Mouse (Mus musculus) skeletal muscle tissue, adult 2 months (tissue): Measurements from ENCODE around the gene Pear1.
A peak's percentile ranks its signal among the peaks of the same experiment; 100 is the strongest.

Experiments
- DNase-seq: peaks from one replicate; pipeline ENCODE4 v3.0.0-alpha.2; 2012; ENCODE audit warnings: low read depth, low spot score

Gene Pear1

DNA sequence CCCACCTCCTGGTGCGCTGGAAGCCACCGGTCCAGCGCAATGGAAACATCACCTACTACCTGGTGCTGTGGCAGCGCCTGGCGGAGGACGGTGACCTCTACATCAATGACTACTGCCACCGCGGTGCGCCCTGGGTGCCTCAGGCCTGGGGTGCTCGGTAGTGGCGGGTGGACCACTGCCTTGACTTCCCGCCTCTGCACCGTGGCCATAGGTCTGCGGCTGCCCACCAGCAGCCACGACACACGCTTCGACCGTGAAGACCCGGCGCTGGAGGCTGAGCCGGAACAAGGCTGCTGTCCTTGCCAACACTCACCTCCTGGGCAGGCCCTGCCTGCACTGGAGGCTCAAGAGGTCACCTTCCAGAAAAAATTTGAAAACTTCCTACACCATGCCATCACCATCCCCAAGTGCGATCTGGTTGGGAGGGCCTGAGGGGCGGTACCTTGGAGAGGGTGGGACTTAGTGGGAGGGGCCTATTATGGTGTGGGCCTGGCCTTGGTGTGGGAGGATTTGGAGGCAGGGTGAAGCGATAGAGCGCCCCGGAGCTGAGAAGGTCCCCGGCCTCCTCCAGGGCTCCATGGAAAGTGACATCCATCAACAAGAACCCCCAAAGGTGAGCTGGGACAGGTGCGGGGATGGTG is 14.7 kb downstream of the Pear1 start:
- DNase-seq, result no peak

DNA sequence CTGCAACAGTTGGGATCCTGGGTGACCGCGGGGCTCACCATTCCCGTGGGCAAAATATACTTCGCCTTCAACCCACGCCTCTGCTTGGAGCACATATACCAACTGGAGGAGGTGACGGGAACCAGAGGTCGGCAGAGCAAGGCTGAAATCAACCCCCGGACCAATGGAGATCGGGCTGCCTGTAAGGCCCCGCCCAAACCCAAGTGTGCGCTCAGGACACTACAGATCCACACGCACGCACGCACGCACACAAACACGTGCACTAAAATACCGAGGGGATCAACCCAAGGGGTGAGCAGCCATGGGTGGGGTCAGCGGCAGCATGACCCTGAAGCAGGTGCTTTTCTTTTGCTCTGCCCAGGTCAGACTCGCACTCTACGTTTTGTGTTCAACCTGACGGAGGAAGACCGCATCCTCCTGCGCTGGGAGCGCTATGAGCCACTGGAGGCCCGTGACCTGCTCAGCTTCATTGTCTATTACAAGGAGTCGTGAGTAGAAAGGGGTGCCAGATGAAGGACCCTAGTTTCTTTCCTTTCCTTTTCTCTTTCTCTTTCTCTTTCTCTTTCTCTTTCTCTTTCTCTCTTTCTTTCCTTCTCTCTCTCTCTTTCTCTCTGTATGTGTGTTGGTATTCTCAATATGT is 19.9 kb downstream of the Pear1 start:
- no peak for DNase-seq

DNA sequence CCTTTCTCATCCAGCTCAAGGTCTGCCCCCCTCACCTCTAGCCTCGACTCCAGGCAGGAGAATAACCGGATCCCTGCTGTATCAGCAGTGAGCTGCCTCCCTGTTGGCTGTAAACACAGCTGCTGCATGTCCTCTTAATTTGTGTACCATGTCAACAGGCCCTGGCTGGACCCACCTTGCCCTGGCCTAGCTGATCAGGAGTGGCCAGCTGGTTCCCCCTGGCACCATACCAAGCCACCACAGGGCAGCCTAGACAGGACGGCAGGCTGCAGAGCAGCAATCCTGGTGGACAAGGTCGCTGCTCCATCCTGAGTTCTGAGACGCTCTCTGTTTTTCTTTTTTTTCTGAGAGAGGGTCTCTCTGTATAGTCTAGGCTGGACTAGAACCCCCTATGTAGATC is 22.4 kb downstream of the Pear1 start:
- no peak for DNase-seq

DNA sequence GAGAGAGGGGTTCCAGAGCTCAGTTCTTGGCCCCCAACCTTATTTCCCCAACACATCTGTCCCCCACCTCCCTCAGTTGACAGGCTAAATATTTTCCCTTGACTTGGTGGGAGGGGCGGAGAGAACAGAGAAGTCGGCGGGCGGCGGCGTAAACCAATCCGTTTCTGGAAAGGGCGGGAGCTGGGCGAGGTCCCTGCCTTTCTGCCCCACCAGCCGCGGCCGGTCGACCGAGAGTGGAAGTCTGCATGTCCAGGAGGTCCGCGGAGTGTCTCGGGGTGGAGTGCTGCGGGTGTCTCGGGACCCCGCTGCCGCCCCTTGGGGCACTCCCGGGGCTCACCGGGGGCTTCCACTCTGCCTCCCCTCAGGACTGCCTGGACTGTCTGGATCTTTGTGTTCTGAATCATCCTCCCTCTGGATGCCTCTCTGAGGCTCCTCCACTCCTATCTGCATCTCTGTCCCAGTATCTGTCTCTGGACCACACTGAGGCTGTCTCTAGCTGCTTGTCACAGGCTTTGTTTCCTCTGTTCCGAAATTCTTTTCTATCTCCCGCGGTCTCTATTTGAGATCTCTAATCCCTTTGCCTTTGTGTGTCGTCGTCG is 27.3 kb downstream of the Pear1 start, which contains the start of gene Insrr:
Gene Insrr, plus strand, starts transcription at position 216 of the 599 bp plus-strand sequence.
- no peak for DNase-seq

DNA sequence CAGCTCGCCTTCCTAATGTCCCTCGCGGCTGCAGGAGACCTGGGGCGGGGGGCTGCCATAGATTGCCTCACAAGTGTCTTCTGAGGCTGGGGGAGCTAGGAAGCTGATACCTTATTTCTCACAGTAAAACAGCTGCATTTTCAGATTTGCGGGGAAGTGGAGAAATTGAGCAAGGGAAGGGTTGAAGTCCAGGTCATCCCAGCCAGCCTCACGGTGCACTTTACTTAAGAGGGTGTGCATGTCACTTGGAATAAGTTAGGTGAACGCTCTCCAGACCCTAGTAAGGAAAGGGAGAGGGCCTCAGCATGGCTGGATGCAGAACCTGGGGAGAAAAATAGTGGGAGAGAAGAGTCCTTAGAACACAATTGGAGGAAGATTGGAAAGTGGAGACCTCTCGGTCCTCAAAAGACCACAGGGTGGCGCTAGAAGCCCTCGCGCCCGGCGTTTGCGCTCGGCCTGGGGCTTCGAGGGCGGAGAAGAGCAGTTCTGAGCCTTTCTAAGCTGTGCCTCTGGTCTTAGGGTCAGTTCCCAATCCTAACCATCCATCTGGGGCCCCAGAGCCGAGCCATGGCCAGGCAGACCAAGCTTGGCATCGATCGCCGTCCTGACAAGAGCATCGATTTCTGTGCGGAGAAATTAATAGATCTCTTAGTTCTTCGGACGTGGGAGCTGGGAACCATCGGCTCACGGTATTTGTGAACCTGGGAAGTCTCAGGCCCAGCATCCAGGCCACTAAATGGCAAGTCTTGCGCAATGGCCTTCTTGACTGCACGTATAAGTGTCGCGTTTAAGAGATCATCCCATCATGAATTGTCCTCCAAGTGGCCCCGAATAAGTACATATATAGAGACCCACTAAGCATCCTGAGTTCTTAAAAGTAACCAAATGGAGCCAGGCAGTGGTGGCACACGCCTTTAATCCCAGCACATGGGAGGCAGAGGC is 28.5 kb downstream of the Pear1 start:
- peak; percentile 20 for DNase-seq

DNA sequence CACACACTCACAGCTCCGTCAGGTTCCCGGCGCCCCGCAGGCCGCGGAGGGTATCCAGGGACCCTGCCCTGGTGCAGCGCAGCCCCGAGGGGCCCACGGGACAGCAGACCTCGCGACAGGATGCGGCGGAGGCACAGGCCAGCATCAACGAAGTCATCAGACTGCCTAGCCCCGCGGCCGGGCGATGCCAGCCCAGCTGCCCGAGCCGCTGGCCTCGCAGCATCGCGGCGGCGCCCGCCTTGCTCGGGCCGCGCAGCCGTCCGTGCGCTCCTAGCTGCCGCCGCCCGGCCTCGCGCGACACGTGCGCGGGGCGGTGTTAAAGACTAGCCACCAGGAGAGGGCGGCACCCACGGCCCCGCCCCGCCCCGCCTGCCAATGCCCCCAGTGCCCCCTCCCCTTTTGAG is 29.2 kb downstream of the Pear1 start, which contains the start of gene Ntrk1:
Gene Ntrk1, minus strand, starts transcription at position 241 of the 404 bp plus-strand sequence.
- no peak for DNase-seq

DNA sequence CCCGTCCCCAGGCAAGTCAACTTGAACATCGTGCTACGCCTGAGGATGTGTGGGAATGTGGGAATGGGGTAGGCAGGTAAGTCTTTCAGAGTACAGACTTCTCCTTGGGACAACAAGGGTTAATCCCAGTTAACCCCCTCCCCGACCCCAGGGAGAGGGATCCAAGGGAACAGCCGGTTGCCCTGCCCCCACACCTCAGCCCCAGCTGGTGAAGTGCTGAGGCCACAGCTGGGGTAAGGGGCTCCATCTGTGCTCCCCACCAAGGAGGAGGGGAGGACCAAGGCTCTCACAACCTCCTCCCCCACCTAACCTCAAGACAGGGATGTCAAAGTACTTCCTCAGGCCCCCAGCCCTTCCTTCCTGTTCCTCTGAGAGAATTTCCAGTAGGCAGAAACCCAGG is 34.3 kb downstream of the Pear1 start:
- no peak for DNase-seq

DNA sequence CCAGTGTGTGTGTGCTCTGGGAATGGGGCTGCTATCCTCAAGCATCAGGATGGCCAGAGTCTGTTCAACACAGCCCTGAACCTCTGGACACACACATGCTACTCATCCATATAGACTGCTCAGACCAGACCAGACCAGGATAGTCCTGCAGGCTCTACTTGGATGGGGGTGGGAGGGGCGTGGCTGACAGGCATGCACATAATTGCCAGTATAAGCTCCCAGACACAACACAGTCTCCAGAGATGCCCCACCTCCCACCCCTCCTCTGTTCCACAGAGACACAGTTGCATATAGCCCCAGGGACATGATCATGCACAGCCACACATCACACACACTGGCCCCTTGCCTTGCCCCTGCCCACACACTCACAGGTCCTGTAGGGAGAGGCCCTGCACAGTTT is 34.9 kb downstream of the Pear1 start:
- DNase-seq, result no peak

DNA sequence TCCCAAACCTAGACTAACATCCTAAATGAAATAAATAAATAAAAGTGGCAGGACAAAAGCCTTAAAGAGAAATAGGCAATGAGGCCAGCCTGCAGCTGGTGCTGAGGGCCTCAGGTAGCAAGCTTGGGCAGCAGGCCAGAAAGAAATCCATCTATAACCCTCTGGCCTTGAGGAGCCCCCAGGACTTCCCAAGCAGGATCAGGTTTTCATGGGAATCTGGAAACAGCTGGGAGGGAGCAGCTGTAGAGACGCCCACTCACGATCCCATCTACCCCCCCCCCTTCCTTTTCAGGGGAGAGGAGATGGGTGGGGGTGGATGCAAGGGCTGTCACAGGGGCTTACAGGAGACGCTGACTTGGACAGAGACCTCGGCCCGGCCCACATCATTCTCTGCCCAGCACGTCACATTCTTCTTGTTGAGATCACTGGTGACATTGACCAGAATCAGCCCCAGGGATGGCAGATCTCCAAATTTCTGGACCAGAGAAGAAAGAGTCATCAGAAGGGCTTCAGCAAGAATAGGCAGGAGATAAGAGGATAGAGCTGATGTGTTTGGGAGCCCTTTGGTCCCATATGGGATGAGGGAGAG is 38.4 kb downstream of the Pear1 start:
- no peak for DNase-seq

DNA sequence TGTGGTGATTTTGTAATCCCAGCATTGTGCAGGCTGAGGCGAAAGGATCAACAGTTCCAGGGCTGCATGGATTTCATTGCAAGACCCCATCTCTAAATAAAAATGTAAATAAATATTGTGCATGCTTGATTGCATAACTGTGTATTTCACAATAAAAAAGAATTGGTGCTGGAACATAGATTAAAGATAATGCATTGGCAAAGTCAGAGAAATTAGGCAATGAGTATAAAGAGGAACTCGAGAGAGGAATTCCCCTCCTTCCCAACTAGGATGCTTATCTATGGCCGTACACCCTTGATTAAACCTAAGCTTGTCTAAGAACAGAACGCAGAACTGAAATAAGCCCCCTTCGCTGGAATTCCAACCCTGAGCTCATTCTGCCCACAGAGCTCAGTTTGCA is 39.0 kb downstream of the Pear1 start:
- no peak for DNase-seq

DNA sequence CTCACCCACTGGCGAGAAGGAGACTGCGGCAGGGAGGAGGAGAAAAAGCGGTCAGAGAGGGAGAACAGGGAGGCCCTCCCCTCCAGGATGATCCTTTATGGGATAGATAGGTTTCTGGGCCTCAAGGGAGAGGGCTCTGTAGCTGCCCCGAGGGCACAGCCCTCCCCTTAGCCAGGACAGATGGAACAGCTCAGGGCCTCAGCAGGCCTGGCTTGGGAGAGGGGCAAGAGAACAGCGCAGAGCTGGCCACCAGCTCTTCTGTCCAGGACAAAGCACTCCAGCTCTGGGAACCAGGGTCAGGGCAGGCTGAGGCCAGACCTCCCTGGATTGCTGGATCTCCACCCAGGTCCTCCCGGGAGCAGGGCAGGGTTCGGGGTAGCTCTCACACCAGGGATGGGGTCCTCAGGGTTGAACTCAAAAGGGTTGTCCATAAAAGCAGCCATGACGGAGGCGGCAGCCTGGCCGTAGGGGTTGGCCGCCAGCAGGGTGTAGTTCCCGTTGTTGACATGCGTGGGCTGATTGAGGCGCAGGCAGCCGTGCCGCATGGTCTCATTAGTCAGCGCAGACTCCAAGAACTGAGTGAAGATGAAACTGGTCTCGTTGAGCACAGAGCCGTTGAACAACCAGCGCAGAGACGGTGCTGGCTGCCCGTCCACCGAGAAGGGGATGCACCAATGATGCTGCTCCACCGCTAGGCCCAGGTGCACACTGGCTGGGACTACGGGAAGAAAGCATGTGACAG is 40.7 kb downstream of the Pear1 start:
- DNase-seq, result no peak

DNA sequence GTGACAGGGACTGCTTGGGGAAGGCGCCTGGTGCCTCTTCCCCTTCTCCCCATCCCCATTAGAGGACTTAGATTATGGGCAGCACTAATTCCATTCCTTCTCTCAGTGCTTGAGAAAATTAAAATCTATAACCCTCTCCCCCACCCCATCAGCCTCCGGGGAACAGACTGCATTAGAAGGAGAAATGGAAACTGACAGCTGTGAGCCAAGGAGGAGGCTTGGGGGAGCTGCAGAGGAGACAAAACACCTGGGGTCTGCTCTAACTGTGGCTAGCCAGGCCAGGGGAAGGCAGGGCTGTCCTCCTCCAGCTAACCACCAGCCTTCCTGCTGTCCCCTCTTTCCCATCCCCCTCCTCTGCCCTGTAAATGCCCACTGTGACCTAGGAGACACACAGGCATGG is 45.0 kb downstream of the Pear1 start:
- no peak for DNase-seq

DNA sequence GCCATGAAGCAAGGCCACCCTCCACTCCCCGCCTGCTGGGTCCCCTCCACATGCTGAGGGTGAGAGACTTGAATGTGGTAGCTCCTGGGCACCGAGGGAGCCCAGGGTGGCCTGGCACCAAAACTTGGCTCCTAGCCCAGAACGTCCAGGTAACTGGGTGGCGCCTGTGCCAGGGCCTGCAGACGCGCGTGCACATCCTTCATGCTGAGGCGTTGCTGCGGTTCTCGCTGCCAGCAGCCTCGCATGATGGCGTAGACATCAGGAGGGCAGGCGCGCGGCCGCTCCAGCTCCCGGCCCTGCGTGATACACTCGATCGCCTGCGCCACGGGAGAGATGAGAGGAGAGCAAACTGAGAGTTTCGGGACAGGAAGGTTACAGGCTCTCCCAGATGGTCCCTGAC is 45.8 kb downstream of the Pear1 start:
- no peak for DNase-seq

DNA sequence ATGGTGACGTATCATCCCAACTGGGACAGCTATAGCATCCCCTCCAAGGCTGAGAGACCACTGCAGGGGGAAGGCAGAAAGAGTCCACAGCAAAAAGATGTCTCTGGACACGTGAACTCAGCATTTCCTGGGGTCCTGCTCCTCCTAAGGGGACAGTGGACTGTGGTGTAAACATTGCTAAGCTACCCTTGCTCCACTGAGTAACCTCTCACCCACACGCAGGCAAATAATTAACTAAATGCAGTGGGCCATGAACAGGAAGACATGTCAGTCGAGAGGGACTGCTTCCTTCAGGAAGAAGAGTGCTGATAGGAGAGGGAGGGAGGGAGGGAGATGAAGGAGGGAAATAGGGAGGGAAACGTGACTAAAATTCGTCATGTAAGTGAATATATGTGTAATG is 53.0 kb downstream of the Pear1 start:
- no peak for DNase-seq

DNA sequence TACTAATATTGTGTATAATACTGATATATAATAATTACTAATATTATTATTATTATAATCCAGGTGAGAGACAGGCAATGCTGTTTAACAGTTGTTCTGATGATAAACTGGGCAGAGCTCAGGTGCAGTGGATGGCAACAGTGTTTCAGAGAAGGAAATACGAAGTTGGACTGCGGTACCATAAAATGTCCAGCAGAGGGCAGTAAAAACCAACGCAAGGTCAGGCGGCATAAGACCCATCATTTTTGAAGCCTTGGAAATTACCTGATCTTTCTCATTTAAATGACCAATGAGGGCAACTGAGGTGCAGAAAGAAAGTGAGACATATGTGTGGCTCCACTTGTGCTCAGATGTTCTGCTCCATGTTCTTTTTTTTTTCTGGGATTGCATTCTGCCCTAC is 53.8 kb downstream of the Pear1 start:
- no peak for DNase-seq

DNA sequence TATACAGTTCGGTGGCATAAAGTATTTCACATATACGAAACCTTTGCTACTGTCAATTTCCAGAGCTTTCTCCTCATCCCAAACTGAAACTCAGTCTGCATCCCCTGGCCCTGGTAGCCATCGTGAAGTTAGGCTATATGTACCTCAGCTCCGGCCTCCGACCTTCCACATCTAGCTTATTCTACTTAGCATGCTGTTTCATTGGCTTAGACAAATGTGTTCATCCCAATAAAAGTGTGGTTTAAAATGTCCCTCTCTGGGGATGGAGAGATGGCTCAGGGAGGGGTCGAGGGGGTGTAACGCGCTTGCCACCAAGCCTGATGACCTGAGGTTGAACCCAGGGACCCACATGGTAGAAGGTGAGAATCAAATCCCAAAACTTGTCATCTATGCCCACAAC is 54.6 kb downstream of the Pear1 start:
- no peak for DNase-seq

DNA sequence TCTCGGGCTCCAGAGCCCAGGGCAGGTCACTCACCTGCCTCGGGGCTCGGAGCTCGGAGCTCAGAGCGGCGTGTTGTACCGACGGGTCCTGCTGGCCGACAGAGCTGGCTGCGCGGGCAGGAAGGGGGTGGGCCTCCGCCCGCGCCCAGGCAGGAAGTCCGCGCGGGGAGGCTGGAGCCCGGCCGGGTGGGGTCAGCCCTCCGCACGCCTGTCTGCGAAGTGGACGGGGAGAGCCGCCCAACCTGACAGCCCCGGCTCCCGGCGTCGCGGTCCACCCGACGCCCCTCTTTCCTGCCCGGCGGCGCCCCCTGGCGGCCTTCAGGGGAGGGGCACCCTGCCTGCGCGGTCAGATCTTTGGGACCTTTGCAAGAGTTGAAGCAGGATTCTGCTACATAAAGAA is 55.3 kb downstream of the Pear1 start:
- DNase-seq, result peak; percentile 70

DNA sequence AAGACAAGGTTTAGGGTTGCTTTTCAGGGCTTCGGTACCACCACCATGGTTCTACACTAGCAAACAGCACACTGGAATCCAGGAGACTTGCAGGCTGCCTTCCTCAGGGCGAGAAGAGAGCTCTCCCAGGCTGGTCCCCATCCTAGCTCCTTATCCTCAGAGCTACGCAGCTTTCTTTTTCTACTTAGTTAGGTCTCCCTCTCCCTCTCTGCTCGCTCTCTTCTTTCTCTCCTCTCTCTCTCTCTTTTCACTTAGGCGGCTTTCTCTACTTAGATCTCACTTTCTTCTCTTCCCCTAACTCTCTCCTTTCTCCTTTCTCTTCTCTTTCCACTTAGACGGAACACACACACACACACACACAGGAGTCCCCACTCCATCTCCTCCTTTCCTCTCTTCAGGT is 55.7 kb downstream of the Pear1 start:
- no peak for DNase-seq

DNA sequence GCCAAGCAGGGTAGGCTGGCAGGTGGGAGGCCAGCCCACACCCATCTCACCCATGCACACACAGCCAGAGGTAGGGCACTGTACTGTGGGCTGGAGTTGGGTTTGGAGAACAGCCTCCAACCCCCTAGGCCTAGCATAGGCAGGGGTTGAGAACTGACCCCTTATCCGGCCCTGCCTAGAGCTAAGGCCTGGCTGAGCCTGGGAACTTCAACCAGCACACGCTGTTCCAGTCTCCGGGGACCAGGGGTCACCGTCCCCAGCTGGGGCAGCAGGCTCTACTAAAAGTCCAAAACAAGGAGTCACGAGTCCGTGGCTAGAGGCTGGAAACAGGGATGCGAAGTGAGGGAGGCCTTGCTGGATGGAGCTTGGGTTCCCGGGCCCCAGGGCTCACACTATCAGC is 56.3 kb downstream of the Pear1 start:
- DNase-seq, result peak; percentile 42

DNA sequence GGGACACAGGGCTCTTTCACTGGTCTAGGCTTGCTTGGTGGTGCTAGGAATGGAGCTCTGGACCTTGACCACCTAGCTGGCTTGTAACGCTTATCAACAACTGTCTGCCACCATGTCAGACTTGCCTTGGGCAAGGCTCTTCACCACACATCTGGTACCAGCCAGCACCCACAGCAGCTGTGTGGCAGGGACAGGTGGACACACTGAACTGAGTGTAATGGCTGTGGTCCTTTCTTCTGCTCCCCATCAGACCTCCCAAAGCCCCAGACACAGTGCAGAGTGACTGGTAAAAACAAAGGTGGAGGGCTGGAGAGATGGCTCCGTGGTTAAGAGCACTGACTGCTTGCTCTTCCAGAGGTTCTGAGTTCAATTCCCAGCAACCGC is 57.8 kb downstream of the Pear1 start:
- no peak for DNase-seq
